Mouse (Mus musculus) right cerebral cortex, adult 18-20 months (tissue): ENCODE measurements around the gene Cntfr.
A peak's percentile ranks its signal among the peaks of the same experiment; 100 is the strongest.

Source experiments
- DNase-seq: peaks from one replicate; pipeline ENCODE4 v3.0.0; 2022; ENCODE audit warnings: mixed read lengths

Gene Cntfr

GRCm38 (mm10) chr4:41696930-41697841, at the start of gene Cntfr:
Gene Cntfr, minus strand, starts transcription at chr4:41697089.
- DNase-seq: peak; percentile 84

GRCm38 (mm10) chr4:41745021-41745420, 48.1 kb upstream of the Cntfr start:
- DNase-seq: no peak

GRCm38 (mm10) chr4:41744131-41744530, 47.2 kb upstream of the Cntfr start:
- no peak for DNase-seq

GRCm38 (mm10) chr4:41741158-41741560, 44.3 kb upstream of the Cntfr start:
- peak; percentile 96 for DNase-seq

GRCm38 (mm10) chr4:41740380-41741157, 43.7 kb upstream of the Cntfr start:
- peak; percentile 83 for DNase-seq

GRCm38 (mm10) chr4:41739260-41739659, 42.4 kb upstream of the Cntfr start:
- DNase-seq: no peak

- DNase-seq: no peak
Measured at GRCm38 (mm10) chr4:41738256-41738603, 41.3 kb upstream of the Cntfr start.

GRCm38 (mm10) chr4:41737602-41738255, 40.8 kb upstream of the Cntfr start:
- DNase-seq: peak; percentile 77

- DNase-seq: no peak
Measured at GRCm38 (mm10) chr4:41731052-41731765, 34.3 kb upstream of the Cntfr start, which contains the start of gene Arid3c. Gene Arid3c, minus strand, starts transcription at chr4:41731142.

- DNase-seq: no peak
Measured at GRCm38 (mm10) chr4:41726826-41727621, 30.1 kb upstream of the Cntfr start.

GRCm38 (mm10) chr4:41722918-41723351, 26.0 kb upstream of the Cntfr start, which contains the start of gene Dctn3:
Gene Dctn3, minus strand, starts transcription at chr4:41723170.
- peak; percentile 95 for DNase-seq

GRCm38 (mm10) chr4:41716834-41717233, 19.9 kb upstream of the Cntfr start:
- no peak for DNase-seq

GRCm38 (mm10) chr4:41715596-41715995, 18.7 kb upstream of the Cntfr start:
- DNase-seq: no peak

GRCm38 (mm10) chr4:41715082-41715481, 18.2 kb upstream of the Cntfr start:
- no peak for DNase-seq

- peak; percentile 81 for DNase-seq
Measured at GRCm38 (mm10) chr4:41714276-41714675, 17.4 kb upstream of the Cntfr start.

GRCm38 (mm10) chr4:41713197-41714067, 16.5 kb upstream of the Cntfr start, which contains the start of gene Rpp25l:
Gene Rpp25l, minus strand, starts transcription at chr4:41713534.
- peak; percentile 79 for DNase-seq

GRCm38 (mm10) chr4:41712421-41713196, 15.7 kb upstream of the Cntfr start:
- no peak for DNase-seq

GRCm38 (mm10) chr4:41711705-41712375, 15.0 kb upstream of the Cntfr start:
- no peak for DNase-seq

- DNase-seq: no peak
Measured at GRCm38 (mm10) chr4:41710229-41710628, 13.3 kb upstream of the Cntfr start.
